Mouse (Mus musculus) myocyte (in vitro differentiated cells): Measurements from ENCODE around the gene Jazf1. TPM values are rescaled to one million over a fixed set of nuclear protein-coding genes. Genes with fewer than 3 reads are reported as not detected.

Experiments used
- H3K27me3 ChIP-seq: one replicate; pipeline ENCODE4 v1.6.1; 2011; ENCODE audit not compliant: control insufficient read depth, insufficient read depth, insufficient read length
- H3K36me3 ChIP-seq: one replicate; pipeline ENCODE4 v1.6.1; 2011; ENCODE audit not compliant: control insufficient read depth, insufficient read depth
- H3K4me2 ChIP-seq: one replicate; pipeline ENCODE4 v1.6.1; 2011; ENCODE audit warnings: low read depth, control low read depth
- H3K4me3 ChIP-seq: one replicate; pipeline ENCODE4 v1.5.1; 2011; ENCODE audit warnings: mild to moderate bottlenecking, control low read depth, moderate library complexity
- H3K79me2 ChIP-seq: one replicate; pipeline ENCODE4 v1.6.1; 2011; ENCODE audit not compliant: control insufficient read depth, insufficient read depth
- H3ac ChIP-seq: one replicate; pipeline ENCODE4 v1.6.1; 2011; ENCODE audit not compliant: control insufficient read depth, insufficient read length
- CEBPB ChIP-seq: IDR thresholded peaks from 2 replicates; pipeline ENCODE4 v1.6.1; 2011; ENCODE audit warnings: mild to moderate bottlenecking, moderate library complexity; ENCODE audit not compliant: poor library complexity, insufficient read depth, severe bottlenecking
- E2F4 ChIP-seq: IDR thresholded peaks from one replicate; pipeline ENCODE4 v1.6.1; 2011; ENCODE audit warnings: mild to moderate bottlenecking, control low read depth, moderate library complexity; ENCODE audit not compliant: insufficient read depth
- MAX ChIP-seq: IDR thresholded peaks from one replicate; pipeline ENCODE4 v1.6.1; 2011; ENCODE audit warnings: low read depth, mild to moderate bottlenecking, control low read depth
- MYOD1 ChIP-seq, 3 experiments: IDR thresholded peaks; one replicate each; pipeline ENCODE4 v1.6.1; 2011; ENCODE audit warnings: control low read depth in 2 of 3, low read depth in 2 of 3, mild to moderate bottlenecking in 2 of 3, moderate library complexity in 1 of 3; ENCODE audit not compliant: insufficient read length in 2 of 3, control insufficient read depth in 1 of 3
- MYOG ChIP-seq, 3 experiments: IDR thresholded peaks; one replicate each; pipeline ENCODE4 v1.6.1; 2011; ENCODE audit warnings: control low read depth in 2 of 3, low read depth in 2 of 3, mild to moderate bottlenecking in 2 of 3; ENCODE audit not compliant: insufficient read length in 2 of 3, control insufficient read depth in 1 of 3, insufficient read depth in 1 of 3
- POLR2A ChIP-seq: IDR thresholded peaks from one replicate; pipeline ENCODE4 v1.6.1; 2011; ENCODE audit warnings: low read depth, mild to moderate bottlenecking, control low read depth, moderate library complexity; ENCODE audit not compliant: insufficient read length
- POLR2AphosphoS2 ChIP-seq: IDR thresholded peaks from one replicate; pipeline ENCODE4 v1.6.1; 2011; ENCODE audit warnings: low read depth, control low read depth; ENCODE audit not compliant: insufficient read length
- REST ChIP-seq: IDR thresholded peaks from one replicate; pipeline ENCODE4 v1.6.1; 2011; ENCODE audit warnings: mild to moderate bottlenecking, control low read depth, moderate library complexity; ENCODE audit not compliant: insufficient read depth, insufficient read length
- SRF ChIP-seq: IDR thresholded peaks from one replicate; pipeline ENCODE4 v1.6.1; 2011; ENCODE audit warnings: low read depth; ENCODE audit not compliant: control insufficient read depth, insufficient read length
- TCF12 ChIP-seq: IDR thresholded peaks from one replicate; pipeline ENCODE4 v1.6.1; 2011; ENCODE audit warnings: mild to moderate bottlenecking, control low read depth; ENCODE audit not compliant: poor library complexity, insufficient read depth, severe bottlenecking
- TCF3 ChIP-seq: IDR thresholded peaks from one replicate; pipeline ENCODE4 v1.6.1; 2011; ENCODE audit warnings: low read depth, control low read depth; ENCODE audit not compliant: insufficient read length
- USF1 ChIP-seq: IDR thresholded peaks from one replicate; pipeline ENCODE4 v1.6.1; 2011; ENCODE audit warnings: low read depth, mild to moderate bottlenecking, control low read depth, moderate library complexity
- polyA plus RNA-seq: library from polyadenylated mRNA; unstranded; fragments of >200 nt; fragmentation: generic; extraction: Trizol; gene quantifications from one replicate; pipeline ENCODE4 v1.2.1, GENCODE M21; 2012; ENCODE audit warnings: missing spikeins

The Jazf1 gene
- polyA plus RNA-seq, 1 experiment: 0.01 TPM

DNA sequence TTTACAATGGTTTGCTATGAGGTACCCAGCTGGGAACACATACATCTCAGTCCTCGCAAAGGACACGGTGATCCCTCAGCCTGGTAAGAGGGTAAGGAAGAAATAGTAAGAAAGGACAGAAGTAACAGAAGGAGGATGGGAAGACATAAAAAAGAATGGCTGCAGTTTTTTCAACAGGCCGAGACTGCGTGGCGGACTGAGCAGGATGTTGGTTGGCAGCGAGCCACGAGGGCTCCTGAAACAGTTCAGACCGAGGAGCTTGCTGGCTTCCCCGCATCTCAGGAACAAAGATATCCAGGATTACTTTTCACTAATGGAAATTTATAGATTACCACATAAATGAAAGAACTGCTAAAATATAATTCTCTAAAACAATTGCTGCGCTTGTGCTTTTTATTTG lies 131.4 kb downstream of the Jazf1 start:
- Histone ChIP-seq H3K36me3 (no peaks in the 10 kb centered on the region), H3K27me3 (peaks cover 39% of the 10 kb centered on the region), H3K4me3 (no peak overlapping the region), H3ac (no peak overlapping the region), H3K4me2 (no peak overlapping the region), H3K79me2 (no peaks in the 10 kb centered on the region)
- TF ChIP-seq SRF: no peak
- no peak for TF ChIP-seq CEBPB
- no peak for TF ChIP-seq E2F4
- no peak for TF ChIP-seq POLR2AphosphoS2
- TF ChIP-seq USF1: no peak
- TF ChIP-seq POLR2A: no peak
- TF ChIP-seq TCF12: no peak
- TF ChIP-seq MYOG (IDR thresholded peaks at IDR 0.05; ENCODE audit: control insufficient read depth in 1 of 3, insufficient read depth in 1 of 3, insufficient read length in 2 of 3, low read depth in 2 of 3): no peak

DNA sequence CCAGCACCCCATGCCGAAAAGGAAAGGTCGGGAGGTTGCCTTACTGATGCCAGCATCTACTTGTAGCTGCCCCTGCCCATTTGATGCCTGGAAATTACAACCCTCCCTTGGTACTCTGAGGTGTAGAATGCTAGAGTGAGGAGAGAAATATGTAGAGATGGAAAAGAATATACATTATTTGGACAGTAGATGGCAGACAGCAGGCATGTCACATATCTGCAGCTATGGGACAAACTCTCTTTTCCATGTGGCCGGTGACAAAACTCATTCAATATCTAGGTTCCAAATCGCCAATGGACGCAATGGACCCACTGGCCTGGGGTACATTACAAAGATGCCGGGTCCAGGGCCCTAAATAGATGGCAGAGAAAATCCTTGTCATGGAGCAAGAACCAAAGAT lies 134.4 kb downstream of the Jazf1 start:
- TF ChIP-seq MAX (no peak), USF1 (no peak), SRF (no peak), TCF3 (no peak), TCF12 (no peak), MYOD1 (IDR thresholded peaks at IDR 0.05; ENCODE audit: control insufficient read depth in 1 of 3, insufficient read length in 2 of 3, low read depth in 2 of 3) (no peak), E2F4 (no peak), CEBPB (no peak)
- H3K79me2 ChIP-seq: no peaks in the 10 kb centered on the region
- H3K4me3 ChIP-seq: no peak overlapping the region
- H3K36me3 ChIP-seq: no peaks in the 10 kb centered on the region
- no peak overlapping the region for H3K4me2 ChIP-seq
- H3K27me3 ChIP-seq: peaks cover 27% of the 10 kb centered on the region
- H3ac ChIP-seq: no peak overlapping the region

DNA sequence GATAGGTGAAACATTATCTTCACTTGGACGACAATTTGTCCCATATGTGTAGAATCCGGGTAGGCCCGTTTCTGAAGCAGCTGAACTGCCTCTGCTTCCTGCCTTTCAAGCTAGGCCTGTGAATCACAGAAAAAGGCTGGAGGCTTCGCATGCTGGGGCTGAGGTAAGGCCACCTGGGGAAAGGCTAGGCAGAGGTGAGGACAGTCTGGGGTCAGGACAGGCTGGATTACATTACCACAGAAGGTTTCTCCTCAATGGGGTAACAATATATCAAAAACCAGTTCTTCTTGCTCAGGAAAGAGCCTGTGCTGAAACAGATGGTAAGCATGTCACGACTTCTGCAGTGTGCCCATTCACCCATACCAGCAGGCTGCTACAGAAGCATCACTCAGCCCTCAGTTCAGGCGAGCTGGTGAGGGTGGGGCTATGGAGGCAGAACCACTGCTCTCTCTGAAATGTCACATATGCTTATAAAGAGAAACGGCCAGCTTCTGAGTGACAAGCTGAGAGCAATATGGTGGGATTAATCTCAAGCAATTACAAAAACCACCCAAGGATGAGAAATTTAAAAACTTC lies 135.7 kb downstream of the Jazf1 start:
- Histone ChIP-seq H3K4me2 (no peak overlapping the region), H3K79me2 (no peaks in the 10 kb centered on the region), H3K4me3 (no peak overlapping the region), H3K27me3 (peaks cover 27% of the 10 kb centered on the region), H3K36me3 (no peaks in the 10 kb centered on the region), H3ac (no peak overlapping the region)
- TF ChIP-seq TCF3: no peak

DNA sequence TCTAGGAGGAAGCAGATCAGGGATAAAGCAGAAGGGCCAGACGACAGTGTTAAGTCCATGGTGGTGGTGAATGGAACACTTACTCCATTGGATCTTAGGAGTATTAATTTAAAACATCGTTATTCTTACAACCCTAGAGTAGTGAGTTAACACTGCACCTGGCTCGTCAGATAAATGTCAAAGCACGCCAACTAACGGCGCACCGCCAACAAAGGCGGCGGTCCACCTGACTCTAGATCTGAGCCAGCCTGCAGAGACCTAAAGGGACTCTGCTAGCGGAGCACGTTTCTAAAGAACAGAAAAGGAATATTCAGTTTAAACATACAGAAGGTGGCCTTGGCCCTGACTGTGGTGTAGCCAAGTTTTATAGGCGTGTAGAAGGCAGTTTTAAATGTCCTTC lies 139.1 kb downstream of the Jazf1 start:
- no peak overlapping the region for H3K4me2 ChIP-seq
- H3K4me3 ChIP-seq: no peak overlapping the region
- TF ChIP-seq MAX: no peak
- no peak for TF ChIP-seq MYOD1 (IDR thresholded peaks at IDR 0.05; ENCODE audit: control insufficient read depth in 1 of 3, insufficient read length in 2 of 3, low read depth in 2 of 3)
- TF ChIP-seq POLR2AphosphoS2: no peak
- no peak for TF ChIP-seq TCF12
- TF ChIP-seq POLR2A: no peak
- TF ChIP-seq USF1: no peak
- no peak for TF ChIP-seq TCF3
- TF ChIP-seq MYOG (IDR thresholded peaks at IDR 0.05; ENCODE audit: control insufficient read depth in 1 of 3, insufficient read depth in 1 of 3, insufficient read length in 2 of 3, low read depth in 2 of 3): no peak
- TF ChIP-seq SRF: no peak
- TF ChIP-seq REST: no peak
- no peak for TF ChIP-seq CEBPB
- no peak for TF ChIP-seq E2F4
- no peak overlapping the region for H3ac ChIP-seq
- no peaks in the 10 kb centered on the region for H3K36me3 ChIP-seq
- peaks cover 15% of the 10 kb centered on the region for H3K27me3 ChIP-seq
- no peaks in the 10 kb centered on the region for H3K79me2 ChIP-seq

DNA sequence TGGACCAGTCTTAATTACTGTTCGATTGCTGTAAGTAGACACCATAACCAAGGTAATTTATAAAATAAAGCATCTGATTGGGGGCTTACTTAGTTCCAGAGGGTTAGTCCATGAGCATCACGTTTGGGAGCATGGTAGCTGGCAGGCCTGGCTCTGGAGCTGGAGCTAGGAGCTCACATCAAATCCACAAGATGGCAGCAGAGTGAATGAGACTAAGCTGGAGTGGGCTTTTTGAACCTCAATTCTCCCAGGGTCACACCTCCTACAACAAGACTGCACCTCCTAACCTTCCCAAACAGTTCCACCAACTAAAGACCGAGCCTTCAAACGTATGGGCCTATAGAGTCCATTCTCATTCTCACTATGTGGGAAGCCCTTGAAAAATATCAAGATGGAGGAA lies 141.5 kb downstream of the Jazf1 start:
- Histone ChIP-seq H3ac (no peak overlapping the region), H3K36me3 (no peaks in the 10 kb centered on the region), H3K4me3 (no peak overlapping the region), H3K4me2 (no peak overlapping the region), H3K27me3 (no peaks in the 10 kb centered on the region), H3K79me2 (no peaks in the 10 kb centered on the region)
- TF ChIP-seq POLR2AphosphoS2 (no peak), CEBPB (no peak), SRF (no peak), E2F4 (no peak), USF1 (no peak), MYOG (IDR thresholded peaks at IDR 0.05; ENCODE audit: control insufficient read depth in 1 of 3, insufficient read depth in 1 of 3, insufficient read length in 2 of 3, low read depth in 2 of 3) (no peak), REST (no peak), TCF12 (no peak), MYOD1 (IDR thresholded peaks at IDR 0.05; ENCODE audit: control insufficient read depth in 1 of 3, insufficient read length in 2 of 3, low read depth in 2 of 3) (no peak), TCF3 (no peak), MAX (no peak), POLR2A (no peak)
